Mouse (Mus musculus) lung, embryonic 14.5 days (tissue): ENCODE data around the gene Poln. TPM values are rescaled to one million over a fixed set of nuclear protein-coding genes. Genes with fewer than 3 reads are reported as not detected.

Experiments used
- ATAC-seq: fragments of 200-750 bp; cut with Nextera tagmentation; 2 replicates; pipeline ENCODE4 v1.8.0; 2017; ENCODE audit warnings: mild to moderate bottlenecking, moderate TSS enrichment, moderate library complexity; ENCODE audit not compliant: insufficient read depth
- DNase-seq: peaks from one replicate; pipeline ENCODE4 v3.0.0-alpha.2; 2015
- H3K27ac ChIP-seq: fragments of 300-500 bp; sonication (generic); 2 replicates; pipeline ENCODE4 v1.5.1; 2014; ENCODE audit warnings: low read depth, mild to moderate bottlenecking, moderate library complexity
- H3K27me3 ChIP-seq: fragments of 300-500 bp; sonication (generic); 2 replicates; pipeline ENCODE4 v1.6.1; 2014; ENCODE audit warnings: low read length, control low read depth; ENCODE audit not compliant: insufficient read depth
- H3K36me3 ChIP-seq: fragments of 300-500 bp; sonication (generic); 2 replicates; pipeline ENCODE4 v1.6.1; 2014; ENCODE audit warnings: control low read depth; ENCODE audit not compliant: insufficient read depth
- H3K4me1 ChIP-seq: fragments of 300-500 bp; sonication (generic); 2 replicates; pipeline ENCODE4 v1.6.1; 2014; ENCODE audit warnings: antibody characterized with exemption, control low read depth; ENCODE audit not compliant: insufficient read depth
- H3K4me2 ChIP-seq: fragments of 300-500 bp; sonication (generic); 2 replicates; pipeline ENCODE4 v1.6.1; 2014; ENCODE audit warnings: mild to moderate bottlenecking
- H3K4me3 ChIP-seq: fragments of 300-500 bp; sonication (generic); 2 replicates; pipeline ENCODE4 v1.5.1; 2014; ENCODE audit warnings: low read depth, low read length
- H3K9ac ChIP-seq: fragments of 300-500 bp; sonication (generic); 2 replicates; pipeline ENCODE4 v1.6.1; 2014
- H3K9me3 ChIP-seq: fragments of 300-500 bp; sonication (generic); 2 replicates; pipeline ENCODE4 v1.6.1; 2016; ENCODE audit warnings: low read depth, low read length, control low read depth
- CTCF ChIP-seq: IDR thresholded peaks from 2 replicates; pipeline ENCODE4 v1.5.1; 2016; ENCODE audit warnings: antibody characterized with exemption, low read depth
- WGBS: fragments of 180-500 bp; shearing (Covaris S2); extraction: QIAGEN DNeasy Blood & Tissue Kit; methylation state at CpG from one replicate; pipeline ENCODE4 v1.1.7; 2014; 5-methylcytosine and 5-hydroxymethylcytosine counted together
- polyA plus RNA-seq: library from polyadenylated mRNA; unstranded; fragments of >200 nt; fragmentation: Nextera tagmentation; extraction: Ambion mirVana; gene quantifications from 2 replicates; pipeline ENCODE4 v1.2.1, GENCODE M21; 2014

The Poln gene
- polyA plus RNA-seq, 1 experiment from 2014 or later, result 1.2 TPM

- Histone ChIP-seq H3K9ac (no peak overlapping the region), H3K27me3 (no peaks in the 10 kb centered on the region), H3K4me1 (no peaks in the 10 kb centered on the region), H3K4me2 (no peak overlapping the region), H3K9me3 (no peaks in the 10 kb centered on the region), H3K27ac (no peak overlapping the region), H3K36me3 (no peaks in the 10 kb centered on the region), H3K4me3 (no peak overlapping the region)
- 44% methylated on average over 1 of the region's 1 CpGs for WGBS
- ATAC-seq (no peak), DNase-seq (peak; percentile 21)
- peak; percentile 43 for TF ChIP-seq CTCF
Measured at GRCm38 (mm10) chr5:34014652-34015051, 154.6 kb downstream of the Poln start.

- H3K4me1 ChIP-seq, result no peaks in the 10 kb centered on the region
- DNase-seq, result no peak
Measured at GRCm38 (mm10) chr5:34007392-34007941, 161.8 kb downstream of the Poln start.

GRCm38 (mm10) chr5:34006832-34007231 lies 162.4 kb downstream of the Poln start:
- DNase-seq (no peak), ATAC-seq (no peak)
- no peak overlapping the region for H3K4me2 ChIP-seq
- no peaks in the 10 kb centered on the region for H3K9me3 ChIP-seq
- H3K27ac ChIP-seq, result no peak overlapping the region
- 76% methylated on average over 4 of the region's 4 CpGs for WGBS
- TF ChIP-seq CTCF, result no peak
- H3K27me3 ChIP-seq, result no peaks in the 10 kb centered on the region
- no peaks in the 10 kb centered on the region for H3K4me1 ChIP-seq
- no peak overlapping the region for H3K4me3 ChIP-seq
- no peak overlapping the region for H3K9ac ChIP-seq
- H3K36me3 ChIP-seq, result no peaks in the 10 kb centered on the region

More at GRCm38 (mm10) chr5:34007392-34007941, 161.8 kb downstream of the Poln start:
- WGBS, result 78% methylated on average over 4 of the region's 4 CpGs
- H3K27me3 ChIP-seq, result no peaks in the 10 kb centered on the region
- H3K9me3 ChIP-seq, result no peaks in the 10 kb centered on the region
- no peak for TF ChIP-seq CTCF
- no peak for ATAC-seq
- H3K27ac ChIP-seq, result no peak overlapping the region
- H3K36me3 ChIP-seq, result no peaks in the 10 kb centered on the region
- no peak overlapping the region for H3K4me2 ChIP-seq
- no peak overlapping the region for H3K4me3 ChIP-seq
- H3K9ac ChIP-seq, result no peak overlapping the region

GRCm38 (mm10) chr5:34004618-34005017 lies 164.6 kb downstream of the Poln start:
- Histone ChIP-seq H3K4me1 (no peaks in the 10 kb centered on the region), H3K9ac (no peak overlapping the region), H3K4me2 (no peak overlapping the region), H3K9me3 (no peaks in the 10 kb centered on the region), H3K36me3 (no peaks in the 10 kb centered on the region), H3K27me3 (no peaks in the 10 kb centered on the region), H3K4me3 (no peak overlapping the region), H3K27ac (no peak overlapping the region)
- TF ChIP-seq CTCF, result no peak
- no peak for ATAC-seq
- WGBS, result 71% methylated on average over 5 of the region's 5 CpGs
- DNase-seq, result no peak

GRCm38 (mm10) chr5:34002636-34003035 lies 166.6 kb downstream of the Poln start:
- DNase-seq (no peak), ATAC-seq (no peak)
- Histone ChIP-seq H3K27me3 (peaks cover 16% of the 10 kb centered on the region), H3K4me2 (no peak overlapping the region), H3K4me1 (no peaks in the 10 kb centered on the region), H3K36me3 (no peaks in the 10 kb centered on the region), H3K4me3 (no peak overlapping the region), H3K9me3 (no peaks in the 10 kb centered on the region), H3K9ac (no peak overlapping the region), H3K27ac (no peak overlapping the region)
- no peak for TF ChIP-seq CTCF
- WGBS, result 82% methylated on average over 4 of the region's 4 CpGs

GRCm38 (mm10) chr5:34001401-34001800 lies 167.8 kb downstream of the Poln start:
- 82% methylated on average over 1 of the region's 1 CpGs for WGBS
- Histone ChIP-seq H3K36me3 (no peaks in the 10 kb centered on the region), H3K27me3 (peaks cover 27% of the 10 kb centered on the region), H3K9me3 (no peaks in the 10 kb centered on the region), H3K4me3 (no peak overlapping the region), H3K4me2 (no peak overlapping the region), H3K4me1 (no peaks in the 10 kb centered on the region), H3K9ac (no peak overlapping the region), H3K27ac (no peak overlapping the region)
- DNase-seq (no peak), ATAC-seq (no peak)
- no peak for TF ChIP-seq CTCF

GRCm38 (mm10) chr5:34000809-34001208 lies 168.4 kb downstream of the Poln start:
- no peak overlapping the region for H3K4me3 ChIP-seq
- DNase-seq (no peak), ATAC-seq (no peak)
- H3K4me2 ChIP-seq, result no peak overlapping the region
- no peaks in the 10 kb centered on the region for H3K4me1 ChIP-seq
- no peak overlapping the region for H3K27ac ChIP-seq
- no peaks in the 10 kb centered on the region for H3K9me3 ChIP-seq
- H3K27me3 ChIP-seq, result peaks cover 33% of the 10 kb centered on the region
- H3K9ac ChIP-seq, result no peak overlapping the region
- TF ChIP-seq CTCF, result no peak
- no peaks in the 10 kb centered on the region for H3K36me3 ChIP-seq
- WGBS, result 94% methylated on average over 25 of the region's 25 CpGs
